In the genomic region with DNA sequence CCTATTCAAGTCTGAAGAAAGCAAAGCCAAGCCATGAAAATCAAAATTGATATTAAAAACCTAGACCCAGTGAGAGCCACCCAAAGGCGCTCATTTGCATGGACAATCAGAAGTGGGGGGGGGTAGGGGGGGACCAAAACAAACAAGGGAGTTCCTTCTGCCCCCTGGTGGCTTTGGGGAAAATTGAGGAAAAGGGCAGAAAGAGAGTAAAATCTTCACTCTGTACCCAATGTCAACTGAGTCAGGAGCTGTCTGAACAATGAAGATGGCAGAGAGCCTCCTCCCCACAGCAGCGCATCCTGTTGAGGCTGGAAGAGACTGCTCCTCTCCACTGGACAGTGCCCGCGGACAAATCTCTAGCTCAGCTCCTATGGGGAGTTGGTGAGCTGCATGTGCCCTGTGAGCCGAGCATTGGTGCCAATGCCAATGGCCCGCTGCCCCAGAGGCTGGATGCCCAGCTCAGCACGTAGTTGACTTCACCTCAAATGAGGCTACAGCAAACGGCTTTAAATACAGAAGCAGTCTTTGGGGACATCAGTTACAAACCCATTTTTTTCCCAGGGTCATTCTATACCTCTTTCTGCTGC, we compare ENCODE assay signal across 9 mouse cellular contexts.
DNase-seq lines count a peak whose midpoint lies in the region; ATAC-seq and TF ChIP-seq lines count a peak whose summit lies in the region.
"Had no signal": no experiment of that assay in that cellular context is flagged by ENCODE, and none has a peak within 500 bp of the region (broad histone marks: within the 10 kb centered on the region; RNA-seq: fewer than 3 reads in every experiment).

No protein-coding gene starts in this region.

- H3K4me3 ChIP-seq in kidney, postnatal 0 days (replicated peaks; ENCODE audit: low read depth, low read length) = no peak overlapping the region
- no peak overlapping the region for H3K4me3 ChIP-seq in kidney, embryonic 16.5 days (ENCODE audit: low read length)
- H3K4me3 ChIP-seq in olfactory bulb, adult 2 months (ENCODE audit: insufficient read depth, low read depth, low read length) = no peak overlapping the region
- H3K4me3 ChIP-seq: limb, embryonic 15.5 days had no signal

- 85% methylated on average over 8 of the region's 8 CpGs for WGBS in kidney, postnatal 0 days
- 82% methylated on average over 8 of the region's 8 CpGs for WGBS in kidney, embryonic 16.5 days
- WGBS in olfactory bulb, adult 2 months = 29% methylated on average over 8 of the region's 8 CpGs

- DNase-seq in kidney, postnatal 0 days (ENCODE audit: low spot score) = no peak
- DNase-seq in Muller cell, postnatal 12 days (ENCODE audit: inconsistent ontology term) = peak; percentile 10
- peak; percentile 84 for DNase-seq in brain, adult 2 months (ENCODE audit: low read depth, low spot score)
- peak; percentile 7 to 22 for DNase-seq in heart, postnatal 10 days
- no peak for DNase-seq in spleen, postnatal 36 days (ENCODE audit: low spot score in 2 of 2)
- no peak for DNase-seq in natural killer cell, adult 2 months (ENCODE audit: low spot score in 2 of 2)

- ATAC-seq in kidney, postnatal 0 days (replicated peaks; ENCODE audit: low FRiP score, low read depth) = no peak
- ATAC-seq in kidney, embryonic 16.5 days (ENCODE audit: low FRiP score, low TSS enrichment) = no peak

- H3K36me3 ChIP-seq in kidney, postnatal 0 days (ENCODE audit: insufficient read depth, low read length) = no peaks in the 10 kb centered on the region
- H3K36me3 ChIP-seq in kidney, embryonic 16.5 days (ENCODE audit: insufficient read depth, low read length) = no peaks in the 10 kb centered on the region
- H3K36me3 ChIP-seq: limb, embryonic 15.5 days had no signal

- intact Hi-C loops in heart, postnatal 10 days (cut with DNase I) = loop anchor here (2.0 to 5.0 kb wide), 2 partner anchors 109 to 726 kb away; no protein-coding TSS in a partner anchor

- peak; percentile 62 for TF ChIP-seq CTCF in kidney, postnatal 0 days (IDR thresholded peaks at IDR 0.05; ENCODE audit: low read depth)
- no peak for TF ChIP-seq CTCF in olfactory bulb, adult 2 months (IDR thresholded peaks at IDR 0.05; ENCODE audit: insufficient read depth, low read depth, low read length)

- H3K9ac ChIP-seq in kidney, postnatal 0 days (ENCODE audit: low read depth, low read length) = no peak overlapping the region
- H3K9ac ChIP-seq in kidney, embryonic 16.5 days (replicated peaks; ENCODE audit: low read length) = no peak overlapping the region
- H3K9ac ChIP-seq: limb, embryonic 15.5 days had no signal

- no peak for TF ChIP-seq POLR2A in olfactory bulb, adult 2 months (IDR thresholded peaks at IDR 0.05; ENCODE audit: insufficient read depth, low read depth, low read length)

- no peak overlapping the region for H3K27ac ChIP-seq in kidney, postnatal 0 days
- no peak overlapping the region for H3K27ac ChIP-seq in kidney, embryonic 16.5 days (ENCODE audit: low read length)
- peak overlapping the region; percentile 38; the same call in 1 of the 2 replicates for H3K27ac ChIP-seq in olfactory bulb, adult 2 months (ENCODE audit: insufficient read depth, low read depth, low read length)
- H3K27ac ChIP-seq: limb, embryonic 15.5 days had no signal

- H3K9me3 ChIP-seq in kidney, postnatal 0 days (replicated peaks; ENCODE audit: low read length) = no peaks in the 10 kb centered on the region
- no peaks in the 10 kb centered on the region for H3K9me3 ChIP-seq in kidney, embryonic 16.5 days (ENCODE audit: low read length)
- H3K9me3 ChIP-seq: limb, embryonic 15.5 days had no signal

- no peaks in the 10 kb centered on the region for H3K27me3 ChIP-seq in kidney, postnatal 0 days (ENCODE audit: insufficient read depth, low read length)
- H3K27me3 ChIP-seq in kidney, embryonic 16.5 days (ENCODE audit: insufficient read depth, low read length) = no peaks in the 10 kb centered on the region
- H3K27me3 ChIP-seq: limb, embryonic 15.5 days had no signal

- H3K4me2 ChIP-seq in kidney, postnatal 0 days (ENCODE audit: low read length) = no peak overlapping the region
- H3K4me2 ChIP-seq in kidney, embryonic 16.5 days (replicated peaks; ENCODE audit: low read depth, low read length) = no peak overlapping the region
- H3K4me2 ChIP-seq: limb, embryonic 15.5 days had no signal

- H3K4me1 ChIP-seq in kidney, postnatal 0 days (replicated peaks; ENCODE audit: insufficient read depth, low read length) = no peaks in the 10 kb centered on the region
- H3K4me1 ChIP-seq in kidney, embryonic 16.5 days (ENCODE audit: insufficient read depth, low read length) = no peaks in the 10 kb centered on the region
- H3K4me1 ChIP-seq in olfactory bulb, adult 2 months (ENCODE audit: control insufficient read depth, insufficient read depth, low read length) = peaks cover 14% of the 10 kb centered on the region
- H3K4me1 ChIP-seq: limb, embryonic 15.5 days had no signal

Comparison
In these comparisons a context has a peak if more than half of its experiments do, and no peak if none do; other contexts are left out.
1. DNase-seq: peak in Muller cell, postnatal 12 days (single experiment), brain, adult 2 months (single experiment) and heart, postnatal 10 days (2 of 2); none in kidney, postnatal 0 days (single experiment), spleen, postnatal 36 days (0 of 2) and natural killer cell, adult 2 months (0 of 2).